Comparison of ENCODE assay signal across 11 mouse cellular contexts in genomic region chr13:31618919-31619655, GRCm38 (mm10). TPM values are rescaled to one million over a fixed set of nuclear protein-coding genes. Genes with fewer than 3 reads are reported as not detected.
DNase-seq lines count a peak whose midpoint lies in the region; ATAC-seq and TF ChIP-seq lines count a peak whose summit lies in the region.
"Had no signal": no experiment of that assay in that cellular context is flagged by ENCODE, and none has a peak within 500 bp of the region (broad histone marks: within the 10 kb centered on the region; RNA-seq: fewer than 3 reads in every experiment).

No protein-coding gene starts in this region.

- H3K27me3 ChIP-seq in hindbrain, embryonic 16.5 days (replicated peaks; ENCODE audit: control insufficient read depth, insufficient read depth, low read length), result peaks cover 71% of the 10 kb centered on the region
- peaks cover 69% of the 10 kb centered on the region for H3K27me3 ChIP-seq in midbrain, embryonic 16.5 days (ENCODE audit: control insufficient read depth, insufficient read depth, low read depth, low read length)

- peaks cover 11% of the 10 kb centered on the region for H3K4me1 ChIP-seq in hindbrain, embryonic 16.5 days (ENCODE audit: control insufficient read depth, insufficient read depth, low read depth, low read length)
- peaks cover 4% of the 10 kb centered on the region; the same call in 1 of the 2 replicates for H3K4me1 ChIP-seq in midbrain, embryonic 16.5 days (ENCODE audit: control insufficient read depth, insufficient read depth, low read length)

- no peak overlapping the region for H3K9ac ChIP-seq in hindbrain, embryonic 16.5 days (ENCODE audit: low read depth, low read length)
- H3K9ac ChIP-seq in midbrain, embryonic 16.5 days (ENCODE audit: low read depth, low read length), result no peak overlapping the region

- H3K36me3 ChIP-seq in hindbrain, embryonic 16.5 days (ENCODE audit: control insufficient read depth, insufficient read depth, low read length), result no peaks in the 10 kb centered on the region
- no peaks in the 10 kb centered on the region for H3K36me3 ChIP-seq in midbrain, embryonic 16.5 days (ENCODE audit: control insufficient read depth, insufficient read depth, low read length)

- under 1% methylated on average over 18 of the region's 18 CpGs for WGBS in hindbrain, embryonic 16.5 days
- WGBS in midbrain, embryonic 16.5 days, result 5% methylated on average over 18 of the region's 18 CpGs

- H3K4me3 ChIP-seq in layer of hippocampus, adult 2 months, result peak overlapping the region; percentile 13; the same call in 1 of the 2 replicates
- H3K4me3 ChIP-seq in hindbrain, embryonic 16.5 days (ENCODE audit: low read length), result no peak overlapping the region
- H3K4me3 ChIP-seq in midbrain, embryonic 16.5 days (ENCODE audit: low read depth, low read length), result no peak overlapping the region

- peak overlapping the region; percentile 72 for H3K4me2 ChIP-seq in hindbrain, embryonic 16.5 days (ENCODE audit: low read length)
- H3K4me2 ChIP-seq in midbrain, embryonic 16.5 days (ENCODE audit: low read length), result peak overlapping the region; percentile 59; the same call in 1 of the 2 replicates

- peak overlapping the region; percentile 72 for H3K27ac ChIP-seq in layer of hippocampus, adult 2 months
- H3K27ac ChIP-seq in hindbrain, embryonic 16.5 days (ENCODE audit: low read depth, low read length), result no peak overlapping the region
- H3K27ac ChIP-seq in midbrain, embryonic 16.5 days (ENCODE audit: low read length), result no peak overlapping the region

- no peak for TF ChIP-seq CTCF in layer of hippocampus, adult 2 months (conservative IDR thresholded peaks at IDR 0.05)

- ATAC-seq in hindbrain, embryonic 16.5 days, result no peak
- no peak for ATAC-seq in midbrain, embryonic 16.5 days

- peak; percentile 26 for DNase-seq in embryo, embryonic 10.5 days (ENCODE audit: low spot score)
- no peak for DNase-seq in embryo, embryonic 10 days (ENCODE audit: low spot score)
- DNase-seq in layer of hippocampus, adult 2 months (ENCODE audit: low spot score in 2 of 2), result no peak
- DNase-seq in layer of hippocampus, adult 11-12 months (ENCODE audit: low spot score), result no peak
- DNase-seq in cerebellum, adult 8-10 months, result no peak
- DNase-seq in thymus, postnatal 14 days, result no peak

- no peaks in the 10 kb centered on the region for H3K9me3 ChIP-seq in hindbrain, embryonic 16.5 days (ENCODE audit: control insufficient read depth, low read length)
- 0 out of 2 replicates have a peak, but pooled peaks cover 2% of the 10 kb centered on the region for H3K9me3 ChIP-seq in midbrain, embryonic 16.5 days (replicated peaks; ENCODE audit: control insufficient read depth, low read length, poor library complexity, severe bottlenecking)

RNA-seq across cellular contexts. Expression of gene Foxf2, which starts 6.5 kb away (rescaled TPM):
- total RNA-seq in layer of hippocampus, adult 2 months (2021), result 1 to 10 TPM; 4.7 to 5.5 TPM
- 4.2 and 5.1 TPM in 2 replicates for polyA plus RNA-seq in hindbrain, embryonic 16.5 days (2015; fragmentation: Nextera tagmentation; extraction: Ambion mirVana)
- 4.1 and 4.6 TPM in 2 replicates for polyA plus RNA-seq in midbrain, embryonic 16.5 days (2015; fragmentation: Nextera tagmentation; extraction: Ambion mirVana)
- total RNA-seq: adrenal gland, adult 2 months; liver, adult 2 months; MEL had no signal
- polyA plus RNA-seq: adrenal gland, adult 2 months; liver, adult 2 months had no signal

RNA-seq across cellular contexts. Expression of gene A530084C06Rik, which starts 60.0 kb away (rescaled TPM):
- total RNA-seq in layer of hippocampus, adult 2 months (2021), result under 1 TPM; 0.67 to 0.71 TPM
- polyA plus RNA-seq in hindbrain, embryonic 16.5 days (2015; fragmentation: Nextera tagmentation; extraction: Ambion mirVana), result not detected in 2 replicates
- polyA plus RNA-seq in midbrain, embryonic 16.5 days (2015; fragmentation: Nextera tagmentation; extraction: Ambion mirVana), result not detected in 2 replicates
- total RNA-seq: adrenal gland, adult 2 months; MEL had no signal
